Mouse (Mus musculus) neural tube, embryonic 15.5 days (tissue): ENCODE results near the gene Zbtb2. TPM values are rescaled to one million over a fixed set of nuclear protein-coding genes. Genes with fewer than 3 reads are reported as not detected.

Source experiments
- ATAC-seq: fragments of 200-750 bp; cut with Nextera tagmentation; 2 replicates; pipeline ENCODE4 v1.8.0; 2017; ENCODE audit warnings: mild to moderate bottlenecking, moderate TSS enrichment, moderate library complexity; ENCODE audit not compliant: low FRiP score
- H3K27ac ChIP-seq: fragments of 300-500 bp; sonication (generic); replicated peaks from 2 replicates; pipeline ENCODE4 v1.5.1; 2015; ENCODE audit warnings: mild to moderate bottlenecking, inconsistent platforms
- H3K27me3 ChIP-seq: fragments of 300-500 bp; sonication (generic); replicated peaks from 2 replicates; pipeline ENCODE4 v1.6.1; 2015; ENCODE audit warnings: inconsistent platforms
- H3K36me3 ChIP-seq: fragments of 300-500 bp; sonication (generic); 2 replicates; pipeline ENCODE4 v1.6.1; 2015; ENCODE audit warnings: inconsistent platforms
- H3K4me1 ChIP-seq: fragments of 300-500 bp; sonication (generic); 2 replicates; pipeline ENCODE4 v1.6.1; 2015; ENCODE audit warnings: inconsistent platforms
- H3K4me2 ChIP-seq: fragments of 300-500 bp; sonication (generic); 2 replicates; pipeline ENCODE4 v1.6.1; 2015; ENCODE audit warnings: inconsistent platforms, mild to moderate bottlenecking, moderate library complexity
- H3K4me3 ChIP-seq: fragments of 300-500 bp; sonication (generic); replicated peaks from 2 replicates; pipeline ENCODE4 v1.5.1; 2015; ENCODE audit warnings: mild to moderate bottlenecking, inconsistent platforms
- H3K9ac ChIP-seq: fragments of 300-500 bp; sonication (generic); replicated peaks from 2 replicates; pipeline ENCODE4 v1.6.1; 2015; ENCODE audit warnings: mild to moderate bottlenecking, inconsistent platforms
- H3K9me3 ChIP-seq: fragments of 300-500 bp; sonication (generic); replicated peaks from 2 replicates; pipeline ENCODE4 v1.6.1; 2016; ENCODE audit warnings: inconsistent platforms
- WGBS: fragments of 180-500 bp; shearing (Covaris S2); methylation state at CpG from one replicate; pipeline ENCODE4 v1.1.7; 2015; ENCODE audit warnings: mixed read lengths; 5-methylcytosine and 5-hydroxymethylcytosine counted together
- polyA plus RNA-seq: library from polyadenylated mRNA; unstranded; fragments of >200 nt; fragmentation: Nextera tagmentation; extraction: Ambion mirVana; gene quantifications from 2 replicates; pipeline ENCODE4 v1.2.1, GENCODE M21; 2015

The Zbtb2 gene
- polyA plus RNA-seq, 1 experiment from 2014 or later: 13.1 TPM

DNA sequence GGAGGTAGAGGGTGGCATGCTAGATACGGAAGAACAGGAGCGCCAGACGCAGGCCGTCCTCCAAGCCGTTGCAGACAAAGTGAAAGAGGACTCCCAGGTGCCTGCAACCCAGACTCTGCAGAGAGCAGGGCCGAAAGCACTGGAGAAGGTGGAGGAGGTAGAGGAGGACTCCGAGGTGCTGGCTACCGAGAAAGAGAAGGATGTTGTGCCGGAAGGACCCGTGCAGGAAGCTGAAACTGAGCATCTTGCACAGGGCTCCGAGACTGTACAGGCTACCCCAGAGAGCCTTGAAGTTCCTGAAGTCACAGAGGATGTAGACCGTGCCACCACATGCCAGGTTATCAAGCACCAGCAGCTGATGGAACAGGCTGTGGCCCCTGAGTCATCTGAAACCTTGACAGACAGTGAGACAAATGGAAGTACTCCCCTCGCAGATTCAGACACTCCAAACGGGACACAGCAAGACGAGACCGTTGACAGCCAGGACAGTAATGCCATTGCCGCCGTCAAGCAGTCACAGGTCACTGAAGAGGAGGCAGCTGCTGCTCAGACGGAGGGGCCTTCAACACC, 31.9 kb downstream of the Zbtb2 start:
- 90% methylated on average over 19 of the region's 19 CpGs for WGBS
- H3K27ac ChIP-seq: no peak overlapping the region
- no peak overlapping the region for H3K4me2 ChIP-seq
- no peaks in the 10 kb centered on the region for H3K4me1 ChIP-seq
- ATAC-seq: no peak
- H3K36me3 ChIP-seq: peaks cover 33% of the 10 kb centered on the region
- no peak overlapping the region for H3K9ac ChIP-seq
- H3K27me3 ChIP-seq: no peaks in the 10 kb centered on the region
- no peaks in the 10 kb centered on the region for H3K9me3 ChIP-seq
- H3K4me3 ChIP-seq: no peak overlapping the region

DNA sequence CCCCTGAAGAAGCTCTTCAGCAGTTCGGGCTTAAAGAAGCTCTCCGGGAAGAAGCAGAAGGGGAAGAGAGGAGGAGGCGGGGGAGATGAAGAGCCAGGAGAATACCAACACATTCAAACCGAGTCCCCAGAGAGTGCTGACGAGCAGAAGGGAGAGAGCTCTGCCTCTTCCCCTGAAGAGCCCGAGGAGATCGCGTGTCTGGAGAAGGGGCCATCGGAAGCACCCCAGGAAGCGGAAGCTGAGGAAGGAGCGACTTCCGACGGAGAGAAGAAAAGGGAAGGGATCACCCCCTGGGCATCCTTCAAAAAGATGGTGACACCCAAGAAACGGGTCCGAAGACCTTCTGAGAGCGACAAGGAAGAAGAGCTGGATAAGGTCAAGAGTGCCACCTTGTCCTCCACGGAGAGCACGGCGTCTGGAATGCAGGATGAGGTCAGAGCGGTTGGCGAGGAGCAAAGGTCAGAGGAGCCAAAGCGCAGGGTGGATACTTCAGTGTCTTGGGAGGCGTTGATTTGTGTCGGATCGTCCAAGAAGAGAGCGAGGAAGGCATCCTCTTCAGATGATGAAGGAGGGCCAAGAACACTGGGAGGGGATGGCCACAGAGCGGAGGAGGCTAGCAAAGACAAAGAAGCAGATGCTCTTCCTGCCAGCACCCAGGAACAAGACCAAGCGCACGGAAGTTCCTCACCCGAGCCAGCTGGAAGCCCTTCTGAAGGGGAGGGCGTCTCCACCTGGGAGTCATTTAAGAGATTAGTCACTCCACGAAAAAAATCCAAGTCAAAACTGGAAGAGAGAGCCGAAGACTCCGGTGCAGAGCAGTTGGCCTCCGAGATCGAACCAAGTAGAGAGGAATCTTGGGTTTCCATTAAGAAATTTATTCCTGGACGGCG, 33.3 kb downstream of the Zbtb2 start:
- H3K27me3 ChIP-seq: no peaks in the 10 kb centered on the region
- H3K9ac ChIP-seq: no peak overlapping the region
- no peaks in the 10 kb centered on the region for H3K4me1 ChIP-seq
- no peak for ATAC-seq
- H3K9me3 ChIP-seq: no peaks in the 10 kb centered on the region
- H3K4me2 ChIP-seq: no peak overlapping the region
- no peak overlapping the region for H3K27ac ChIP-seq
- H3K36me3 ChIP-seq: peaks cover 33% of the 10 kb centered on the region
- no peak overlapping the region for H3K4me3 ChIP-seq
- WGBS: 93% methylated on average over 38 of the region's 38 CpGs

DNA sequence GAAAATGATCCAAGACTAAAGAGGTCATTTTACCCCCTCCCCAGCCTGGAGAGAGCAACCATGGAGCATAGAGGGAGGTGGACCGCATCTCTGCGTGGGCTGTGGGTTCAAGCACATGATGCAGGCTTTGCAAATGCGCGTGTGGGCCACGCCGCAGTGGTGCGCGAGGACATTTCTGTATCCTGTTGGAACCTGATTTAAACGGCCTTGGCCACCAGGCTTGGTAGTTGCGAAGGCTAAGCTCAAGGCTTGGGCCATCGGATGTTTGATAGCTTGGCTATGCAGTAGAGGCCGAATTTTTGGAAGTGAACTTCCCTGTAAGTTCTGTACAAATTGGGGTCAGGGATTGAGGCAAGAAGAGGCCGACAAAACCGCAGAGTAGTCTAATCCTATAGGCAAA, 40.3 kb downstream of the Zbtb2 start:
- WGBS: 96% methylated on average over 14 of the region's 14 CpGs
- Histone ChIP-seq H3K27ac (no peak overlapping the region), H3K4me2 (no peak overlapping the region), H3K9ac (no peak overlapping the region), H3K36me3 (no peaks in the 10 kb centered on the region), H3K27me3 (no peaks in the 10 kb centered on the region), H3K9me3 (no peaks in the 10 kb centered on the region), H3K4me1 (peaks cover 8% of the 10 kb centered on the region), H3K4me3 (no peak overlapping the region)
- 0 out of 2 replicates have a peak, but pooled peaks have one; percentile 1 for ATAC-seq

GRCm38 (mm10) chr10:4347136-4347492, 40.8 kb downstream of the Zbtb2 start:
- ATAC-seq: peak; percentile 16; the same call in 1 of the 2 replicates
- WGBS: 81% methylated on average over 4 of the region's 4 CpGs
- Histone ChIP-seq H3K4me3 (no peak overlapping the region), H3K4me1 (peaks cover 8% of the 10 kb centered on the region), H3K36me3 (no peaks in the 10 kb centered on the region), H3K4me2 (peak overlapping the region; percentile 61), H3K9me3 (no peaks in the 10 kb centered on the region), H3K27me3 (no peaks in the 10 kb centered on the region), H3K27ac (no peak overlapping the region), H3K9ac (no peak overlapping the region)

DNA sequence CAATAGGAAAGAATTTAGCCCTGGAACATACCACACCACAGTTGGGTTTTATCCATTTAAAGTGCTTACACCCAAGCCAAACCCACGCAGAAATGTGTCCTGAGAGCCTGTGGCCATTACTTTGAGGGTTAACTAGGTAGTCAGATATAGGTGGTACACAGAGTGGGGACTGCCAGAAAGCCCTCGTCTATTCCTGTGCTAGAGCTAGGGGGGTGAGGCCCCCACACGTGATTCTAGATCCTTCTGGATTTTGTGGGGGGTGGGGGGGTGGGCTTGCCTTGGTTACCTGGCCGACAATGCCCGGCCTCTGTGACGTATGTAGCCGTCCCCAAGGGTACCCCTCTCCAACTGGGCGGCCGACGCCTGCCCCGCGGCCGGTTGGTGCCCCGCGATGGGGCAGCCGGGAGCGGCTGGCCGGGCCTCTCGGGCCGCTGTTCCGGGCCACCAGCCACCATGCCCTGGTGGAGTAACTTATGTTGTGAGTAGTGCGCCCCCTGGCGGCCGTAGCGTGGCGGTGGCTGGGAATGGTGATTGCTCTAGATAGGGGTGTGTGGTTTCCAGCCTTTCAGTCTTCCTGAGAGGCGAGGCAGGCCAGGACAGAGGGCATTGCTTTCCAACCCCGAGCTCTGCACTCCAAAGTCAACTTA, 41.3 kb downstream of the Zbtb2 start:
- ATAC-seq: peak; percentile 67
- H3K4me1 ChIP-seq: peaks cover 8% of the 10 kb centered on the region
- no peaks in the 10 kb centered on the region for H3K27me3 ChIP-seq
- no peak overlapping the region for H3K9ac ChIP-seq
- H3K27ac ChIP-seq: no peak overlapping the region
- H3K4me2 ChIP-seq: peak overlapping the region; percentile 61
- no peaks in the 10 kb centered on the region for H3K36me3 ChIP-seq
- peak overlapping the region; percentile 29 for H3K4me3 ChIP-seq
- H3K9me3 ChIP-seq: no peaks in the 10 kb centered on the region
- WGBS: 5% methylated on average over 28 of the region's 28 CpGs

DNA sequence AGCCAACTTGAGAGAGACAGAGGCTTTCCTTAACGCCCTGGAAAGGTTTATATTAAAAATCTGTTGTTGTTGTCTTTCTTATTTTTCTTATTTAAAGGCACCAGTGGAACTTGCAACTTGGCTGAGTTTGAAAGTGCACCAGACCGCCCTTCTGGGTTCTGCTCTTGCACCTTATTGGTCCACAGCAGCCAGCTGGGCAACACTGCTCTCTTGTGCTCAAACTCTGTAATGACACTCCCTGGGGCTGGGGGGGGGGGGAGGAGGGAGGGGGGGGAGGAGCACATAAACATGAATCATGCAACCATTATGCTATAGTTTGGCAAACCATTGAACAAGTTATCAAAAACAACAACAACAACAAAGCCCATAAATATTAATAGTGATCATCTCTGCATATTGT, 46.5 kb downstream of the Zbtb2 start:
- H3K4me1 ChIP-seq: peaks cover 6% of the 10 kb centered on the region; the same call in 1 of the 2 replicates
- no peak overlapping the region for H3K4me2 ChIP-seq
- 27% methylated on average over 2 of the region's 2 CpGs for WGBS
- no peak overlapping the region for H3K9ac ChIP-seq
- peak; percentile 51; the same call in 1 of the 2 replicates for ATAC-seq
- no peaks in the 10 kb centered on the region for H3K27me3 ChIP-seq
- H3K4me3 ChIP-seq: no peak overlapping the region
- H3K9me3 ChIP-seq: no peaks in the 10 kb centered on the region
- H3K36me3 ChIP-seq: no peaks in the 10 kb centered on the region
- no peak overlapping the region for H3K27ac ChIP-seq

GRCm38 (mm10) chr10:4338863-4339461, 48.9 kb downstream of the Zbtb2 start:
- Histone ChIP-seq H3K4me3 (no peak overlapping the region), H3K27ac (no peak overlapping the region), H3K36me3 (no peaks in the 10 kb centered on the region), H3K4me1 (peaks cover 15% of the 10 kb centered on the region), H3K4me2 (peak overlapping the region; percentile 26; the same call in 1 of the 2 replicates), H3K9me3 (no peaks in the 10 kb centered on the region), H3K9ac (no peak overlapping the region), H3K27me3 (no peaks in the 10 kb centered on the region)
- no peak for ATAC-seq
- 67% methylated on average over 15 of the region's 15 CpGs for WGBS

DNA sequence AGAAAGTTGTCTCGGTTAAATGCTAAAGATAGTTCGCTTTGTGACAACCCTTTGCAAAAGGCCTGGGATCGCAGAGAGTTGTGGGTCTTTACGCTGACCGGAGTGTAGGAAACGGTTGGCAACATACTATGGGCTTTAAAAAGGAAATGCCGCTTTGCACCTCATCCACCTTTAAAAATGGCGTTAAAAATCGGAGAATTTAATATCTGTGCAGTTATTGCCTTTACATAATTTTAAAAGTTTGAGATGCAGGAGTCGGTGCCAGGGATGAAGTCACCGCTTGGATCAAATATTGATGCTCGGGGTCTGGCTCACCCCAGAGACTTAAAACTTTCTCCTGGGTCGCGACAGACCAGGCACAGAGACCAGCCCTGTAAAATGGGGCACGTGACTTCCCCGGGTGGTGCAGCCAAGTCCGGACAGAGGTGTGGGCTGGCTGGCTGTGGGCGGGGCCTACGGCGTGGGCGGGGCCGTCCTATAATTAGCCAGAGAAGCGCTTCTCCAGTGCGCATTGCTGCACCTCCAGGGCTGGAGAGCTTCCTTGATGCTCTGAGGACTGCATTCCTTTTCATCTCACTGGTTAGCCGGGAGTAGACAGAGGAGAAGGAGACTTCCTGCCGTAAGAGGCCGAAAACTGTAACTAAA, 53.7 kb downstream of the Zbtb2 start:
- Histone ChIP-seq H3K27me3 (no peaks in the 10 kb centered on the region), H3K4me1 (peaks cover 22% of the 10 kb centered on the region), H3K4me3 (peak overlapping the region; percentile 35), H3K4me2 (peak overlapping the region; percentile 68), H3K9me3 (no peaks in the 10 kb centered on the region), H3K36me3 (no peaks in the 10 kb centered on the region), H3K27ac (0 out of 2 replicates have a peak overlapping the region, but pooled peaks have one; percentile 37), H3K9ac (peak overlapping the region; percentile 36)
- ATAC-seq: peak; percentile 77
- WGBS: 10% methylated on average over 27 of the region's 27 CpGs

DNA sequence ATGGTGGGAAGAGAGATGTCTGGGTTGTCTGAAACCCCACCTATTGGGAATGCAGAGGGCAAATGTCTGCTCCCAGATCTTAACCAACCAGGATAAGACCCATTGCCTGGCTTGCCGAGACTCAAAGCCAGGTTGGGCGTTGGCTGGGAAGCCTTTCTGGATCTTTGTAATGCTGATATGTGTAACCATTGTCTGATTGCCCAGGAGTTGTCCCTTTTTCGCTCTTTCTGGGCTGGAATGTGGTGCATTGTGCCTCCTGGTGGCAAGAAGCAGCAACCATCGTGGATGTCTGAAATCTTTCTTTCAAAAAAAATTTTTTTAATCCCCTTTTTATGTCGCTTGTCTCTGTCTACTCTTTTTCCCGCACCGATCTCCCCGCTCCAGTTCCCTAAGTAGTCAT, 54.6 kb downstream of the Zbtb2 start:
- H3K27me3 ChIP-seq: no peaks in the 10 kb centered on the region
- peaks cover 22% of the 10 kb centered on the region for H3K4me1 ChIP-seq
- H3K9ac ChIP-seq: no peak overlapping the region
- WGBS: 10% methylated on average over 8 of the region's 8 CpGs
- no peaks in the 10 kb centered on the region for H3K9me3 ChIP-seq
- H3K27ac ChIP-seq: no peak overlapping the region; the same call in 1 of the 2 replicates
- H3K4me2 ChIP-seq: peak overlapping the region; percentile 68
- peak; percentile 36; the same call in 1 of the 2 replicates for ATAC-seq
- H3K4me3 ChIP-seq: 0 out of 2 replicates have a peak overlapping the region, but pooled peaks have one; percentile 35
- no peaks in the 10 kb centered on the region for H3K36me3 ChIP-seq

DNA sequence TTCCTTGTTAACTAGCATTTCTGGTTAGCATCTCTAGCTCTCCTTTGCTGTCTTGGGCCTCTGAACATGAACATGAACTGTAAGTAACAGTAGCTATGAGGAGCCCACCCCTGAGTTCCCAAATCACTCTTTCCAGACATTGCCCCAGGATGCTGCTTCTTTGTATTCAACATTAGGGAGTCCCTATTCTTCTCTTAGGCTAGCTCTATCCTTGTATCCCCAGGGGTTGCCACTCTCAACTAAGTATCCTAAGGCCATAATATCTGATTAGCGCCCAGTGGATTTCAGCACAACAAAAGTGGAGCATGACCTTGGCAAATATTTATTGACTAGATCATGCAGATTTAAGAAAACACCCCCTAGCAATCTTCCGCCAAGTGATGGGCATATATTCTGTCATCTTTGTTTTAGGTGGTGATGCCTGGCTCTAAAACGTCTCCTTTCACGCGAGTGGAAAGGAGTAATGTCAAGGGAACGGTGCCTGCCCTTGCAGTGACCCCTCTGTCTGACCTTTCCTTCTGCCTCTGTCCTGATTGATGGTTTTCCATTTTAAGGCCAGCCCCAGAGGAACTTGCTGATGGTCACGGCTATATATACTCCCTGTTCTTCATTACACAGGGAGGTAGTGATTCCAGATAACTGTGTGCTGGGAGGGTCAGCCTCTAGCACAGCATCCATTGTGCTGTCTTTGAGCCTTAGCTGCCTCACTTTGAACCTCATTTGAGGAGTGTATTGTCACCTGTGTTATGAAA, 55.5 kb downstream of the Zbtb2 start:
- WGBS: 19% methylated on average over 7 of the region's 7 CpGs
- Histone ChIP-seq H3K9ac (no peak overlapping the region), H3K4me2 (no peak overlapping the region), H3K36me3 (no peaks in the 10 kb centered on the region), H3K27me3 (no peaks in the 10 kb centered on the region), H3K4me3 (no peak overlapping the region), H3K27ac (no peak overlapping the region), H3K9me3 (no peaks in the 10 kb centered on the region), H3K4me1 (peaks cover 22% of the 10 kb centered on the region)
- ATAC-seq: no peak
